Mouse (Mus musculus) C2C12 (cell line): Measurements from ENCODE around the gene Etv5.

Experiments used
- CTCF ChIP-seq: IDR thresholded peaks from one replicate; pipeline ENCODE4 v1.5.1; 2011; ENCODE audit not compliant: control insufficient read depth, insufficient read depth, insufficient read length
- MAX ChIP-seq: IDR thresholded peaks from one replicate; pipeline ENCODE4 v1.6.1; 2011; ENCODE audit warnings: mild to moderate bottlenecking, control low read depth
- MYOD1 ChIP-seq: IDR thresholded peaks from one replicate; pipeline ENCODE4 v1.6.1; 2011; ENCODE audit warnings: low read depth; ENCODE audit not compliant: control insufficient read depth, insufficient read length
- USF1 ChIP-seq: IDR thresholded peaks from one replicate; pipeline ENCODE4 v1.6.1; 2011; ENCODE audit warnings: low read depth, mild to moderate bottlenecking, control low read depth, moderate library complexity

- TF ChIP-seq USF1 (no peak), CTCF (no peak), MAX (no peak), MYOD1 (no peak)
Measured at GRCm38 (mm10) chr16:22335781-22336180, 103.7 kb downstream of the Etv5 start.
